Mouse (Mus musculus): ENCODE results near the gene Plce1.
"Not testable (repeated sequence)": the region's sequence is repeated elsewhere in the genome, so short reads cannot be mapped to it uniquely, and the experiment has no call there.

Gene Plce1

DNA sequence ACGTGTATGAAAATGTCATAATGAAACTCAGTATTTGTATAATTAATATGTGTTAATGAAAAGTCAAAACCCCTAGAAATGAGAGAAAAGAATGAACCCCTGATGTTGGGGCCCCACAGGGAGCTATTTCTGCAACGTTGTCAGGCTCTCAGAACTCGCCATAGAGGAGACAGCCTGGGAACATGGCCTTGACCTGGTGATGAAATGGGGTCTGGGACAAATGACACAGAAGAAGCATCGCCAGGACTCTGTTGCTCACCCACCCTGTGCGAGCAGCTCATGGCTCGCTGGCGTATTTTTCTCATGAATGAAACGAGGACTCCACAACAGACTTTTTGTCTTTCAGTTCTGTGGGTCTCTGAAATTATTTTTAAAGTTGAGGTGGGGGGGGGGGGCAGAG, 109.0 kb downstream of the Plce1 start:
- DNase-seq = no peak

DNA sequence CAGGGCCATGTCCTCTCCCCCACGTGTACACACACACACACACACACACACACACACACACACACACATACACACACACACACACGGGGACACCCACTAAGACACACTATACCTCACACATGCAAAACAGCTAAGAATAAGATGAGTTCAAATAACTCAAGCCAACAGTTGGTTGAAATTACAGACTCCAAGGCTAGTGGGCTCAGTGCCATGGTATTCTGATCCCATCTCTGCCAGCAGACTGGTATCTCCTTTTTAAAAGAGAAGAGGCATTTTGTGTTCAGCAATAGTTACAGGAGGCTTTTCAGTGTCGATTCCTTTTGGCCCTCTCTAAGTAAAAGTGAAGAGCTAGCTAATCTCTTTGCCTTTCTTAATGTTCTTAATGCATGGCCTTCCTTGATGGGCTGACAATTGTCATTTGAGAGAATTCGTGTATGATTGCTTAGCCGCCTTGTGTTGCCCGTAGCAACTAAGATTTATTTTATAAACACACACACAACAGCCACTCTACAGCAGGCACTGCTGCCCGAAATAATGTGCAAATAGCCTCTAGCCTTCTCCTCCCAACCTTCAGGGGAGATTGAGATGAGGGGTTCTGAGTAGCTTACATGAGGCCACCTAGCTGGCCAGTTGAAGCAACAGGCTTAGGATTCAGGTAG, 111.8 kb downstream of the Plce1 start:
- DNase-seq = no peak

DNA sequence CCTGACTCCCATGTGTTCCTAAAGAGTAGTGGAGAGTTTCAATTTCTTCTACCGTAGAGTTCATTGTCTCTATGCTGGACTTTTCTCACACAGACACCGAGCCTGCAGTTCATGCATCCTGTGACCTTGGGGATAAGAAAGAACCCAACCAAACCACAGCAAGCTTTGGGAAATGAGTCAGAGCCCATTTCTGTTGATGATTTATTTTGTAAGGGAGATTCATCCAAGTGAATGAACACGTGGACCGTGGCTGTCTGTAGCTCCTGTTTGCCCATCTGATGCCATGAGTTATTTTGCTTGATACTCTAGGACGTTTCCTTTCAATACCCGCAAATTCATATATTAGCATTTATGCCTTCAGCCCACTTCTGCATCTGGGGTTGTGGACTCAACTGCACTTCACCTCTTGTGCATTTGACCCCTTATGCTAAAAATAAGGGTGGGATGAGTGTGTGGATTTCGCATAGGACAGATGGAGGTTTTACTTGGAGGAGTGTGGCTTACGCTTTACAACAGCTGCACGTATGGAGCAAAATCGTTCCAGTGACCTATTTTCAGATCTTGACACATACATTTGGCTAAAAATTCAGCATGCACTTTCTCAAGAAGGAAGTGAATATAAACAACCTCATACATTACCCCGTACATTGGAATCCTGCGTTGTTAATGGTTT, 112.5 kb downstream of the Plce1 start:
- DNase-seq = no peak

DNA sequence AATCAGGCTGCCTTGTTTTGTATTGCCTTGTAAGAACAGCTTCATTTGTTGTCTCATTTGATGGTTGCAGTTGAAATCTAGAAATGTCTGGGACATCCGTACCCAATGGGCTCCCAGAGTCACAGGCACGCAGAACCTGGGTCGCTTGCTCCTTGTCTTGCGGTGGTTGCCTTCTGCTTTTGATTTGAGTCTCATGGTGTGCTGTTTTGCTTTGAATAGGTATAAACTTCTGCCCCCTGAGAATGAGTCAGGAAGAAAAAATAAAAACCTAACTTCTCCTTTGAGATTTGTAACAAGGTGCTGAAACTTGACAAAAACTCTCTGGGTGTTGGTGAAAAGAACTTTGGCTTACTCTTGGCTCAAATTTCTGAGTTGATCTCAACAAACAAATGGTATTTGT, 115.2 kb downstream of the Plce1 start:
- DNase-seq = no peak

DNA sequence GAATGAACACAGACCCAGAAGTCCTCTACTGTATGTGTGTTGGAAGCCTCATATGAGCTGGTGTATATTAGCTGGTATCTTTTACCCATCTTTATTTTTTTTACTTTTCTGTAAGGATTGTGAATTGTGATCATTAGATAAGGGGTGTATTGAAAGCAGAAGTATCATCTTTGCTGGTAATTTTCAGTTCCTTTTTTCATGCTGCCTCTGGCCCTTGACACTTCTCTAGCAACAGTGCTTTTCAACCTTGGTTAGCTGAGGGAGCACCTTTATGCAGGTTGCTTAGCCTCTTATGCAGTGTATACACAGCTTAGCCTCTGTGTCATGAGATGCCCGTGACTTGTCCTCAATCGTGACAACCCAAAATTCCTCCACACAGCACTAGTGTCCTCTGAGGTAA, 116.5 kb downstream of the Plce1 start:
- no peak for DNase-seq

DNA sequence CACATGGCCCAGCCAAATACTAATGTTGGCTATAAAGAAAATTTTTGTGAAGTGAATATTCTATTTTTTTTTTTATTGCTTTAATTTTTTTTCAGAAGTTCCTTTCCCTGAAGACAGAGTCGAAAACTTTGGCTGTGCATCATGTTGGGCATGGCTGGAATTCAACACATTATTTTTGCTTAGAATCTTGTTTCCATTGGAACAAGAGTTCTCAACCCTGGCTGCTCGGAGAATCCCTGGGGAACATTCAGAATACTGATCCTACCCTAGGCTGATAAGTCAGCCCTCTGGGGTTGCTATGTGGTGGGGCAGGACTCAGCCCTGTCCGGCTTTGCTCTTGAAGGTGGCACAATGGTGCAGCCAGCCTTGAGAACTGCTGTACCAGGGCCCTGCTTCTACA, 118.1 kb downstream of the Plce1 start:
- no peak for DNase-seq

DNA sequence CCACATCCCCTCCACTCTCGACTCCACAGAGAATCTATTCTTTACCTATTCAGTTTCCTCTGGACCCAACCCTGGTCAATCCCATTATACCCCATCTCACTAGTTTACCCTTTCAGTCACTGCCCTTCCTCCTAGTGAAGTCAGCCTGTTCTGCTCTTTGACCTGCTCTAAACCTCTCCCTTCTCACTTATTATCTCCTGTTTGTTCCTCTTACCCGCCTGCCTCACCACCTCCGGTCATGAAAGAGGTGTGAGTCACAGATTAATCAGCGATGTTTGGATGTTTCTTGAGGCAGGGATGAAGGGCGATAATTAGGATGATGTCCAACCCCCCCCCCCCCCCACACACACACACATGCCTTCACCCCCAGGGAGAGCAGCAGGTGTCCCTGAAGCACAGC, 120.2 kb downstream of the Plce1 start:
- DNase-seq = no peak

DNA sequence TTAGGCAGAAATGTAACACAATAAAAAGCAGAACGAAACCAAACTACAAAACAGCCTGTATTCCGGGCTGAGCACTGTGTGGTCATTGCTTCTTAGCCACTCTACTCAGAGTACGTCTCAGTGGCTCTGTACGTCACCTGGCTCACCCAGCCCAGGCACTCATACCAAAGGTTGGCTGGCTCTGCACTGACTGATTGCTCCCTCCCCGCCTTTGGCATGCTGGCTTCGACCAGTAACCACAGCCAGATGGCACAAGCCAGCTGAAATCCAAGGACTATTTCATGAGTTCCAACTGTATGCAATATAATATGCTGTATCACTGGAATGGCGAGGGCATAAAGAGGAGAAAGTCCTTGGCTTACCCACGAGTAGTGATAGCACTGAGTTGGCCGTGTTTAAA, 121.9 kb downstream of the Plce1 start:
- no peak for DNase-seq

DNA sequence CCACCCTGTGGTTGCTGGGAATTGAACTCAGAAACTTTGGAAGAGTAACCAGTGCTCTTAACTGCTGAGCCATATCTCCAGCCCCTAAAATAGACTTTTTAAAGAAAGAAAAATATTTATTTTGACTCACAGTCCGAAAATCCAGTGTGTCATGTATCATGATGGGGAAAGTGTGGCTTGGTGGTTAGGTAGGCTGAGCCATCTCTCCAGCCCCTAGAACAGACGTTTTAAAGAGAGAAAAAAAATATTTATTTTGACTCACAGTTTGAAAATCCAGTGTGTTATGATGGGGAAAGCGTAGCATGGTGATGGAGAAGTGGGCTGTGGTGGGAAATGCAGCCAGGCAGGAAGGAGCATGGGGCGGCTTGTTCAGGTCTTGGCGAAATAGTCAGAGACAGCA, 126.3 kb downstream of the Plce1 start:
- no peak for DNase-seq

DNA sequence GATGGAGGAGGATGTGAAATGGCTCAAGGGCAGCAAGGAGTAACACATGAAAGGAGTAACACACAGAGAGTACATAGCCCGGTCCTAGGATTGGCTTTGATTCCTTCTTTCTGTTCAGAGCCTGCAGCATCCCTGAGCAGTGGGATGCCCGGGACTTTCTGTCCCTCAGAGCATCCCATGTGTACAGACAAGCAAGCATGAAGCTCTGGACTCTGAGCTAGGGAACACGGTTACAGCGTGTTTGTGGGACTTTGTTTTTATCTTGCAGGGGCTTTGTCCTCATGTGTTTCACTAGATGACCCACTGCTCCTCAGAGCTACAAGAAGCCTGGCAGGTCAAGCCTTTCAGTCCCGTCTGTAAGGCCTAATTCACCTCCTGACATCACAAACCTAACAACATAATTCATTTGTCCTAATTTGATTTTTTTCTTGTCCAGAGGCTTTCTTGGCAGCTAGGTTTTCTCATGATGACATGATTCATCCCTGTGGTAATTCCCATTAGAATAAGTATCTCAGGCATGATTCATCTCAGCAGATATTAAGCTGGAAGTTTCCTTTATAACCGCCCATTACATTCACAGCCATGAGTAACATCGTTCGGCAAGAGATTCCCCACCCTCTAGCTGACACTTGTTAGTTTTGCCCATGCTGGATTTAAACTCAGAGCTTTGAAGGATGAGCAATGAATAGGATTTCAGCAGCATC, 128.2 kb downstream of the Plce1 start:
- DNase-seq = no peak

DNA sequence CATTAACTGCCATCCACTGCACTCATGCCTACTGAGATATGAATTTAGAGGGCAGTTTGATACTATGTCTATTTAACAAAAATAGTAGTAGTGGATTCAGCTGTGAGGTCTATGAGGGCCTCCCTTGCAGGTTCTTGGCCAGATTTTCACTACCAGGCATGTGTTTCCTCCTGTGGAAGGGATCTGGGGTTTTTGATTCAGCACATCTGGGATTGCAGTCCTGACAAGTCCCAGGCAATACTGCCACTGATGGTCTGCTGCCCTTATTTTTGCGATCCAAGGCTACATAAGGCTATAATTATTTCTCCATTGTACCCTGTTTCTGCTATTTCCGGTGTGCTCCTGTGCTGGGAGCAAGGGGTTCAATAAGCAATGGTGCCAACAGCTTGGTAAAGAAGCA, 129.4 kb downstream of the Plce1 start:
- DNase-seq = no peak

DNA sequence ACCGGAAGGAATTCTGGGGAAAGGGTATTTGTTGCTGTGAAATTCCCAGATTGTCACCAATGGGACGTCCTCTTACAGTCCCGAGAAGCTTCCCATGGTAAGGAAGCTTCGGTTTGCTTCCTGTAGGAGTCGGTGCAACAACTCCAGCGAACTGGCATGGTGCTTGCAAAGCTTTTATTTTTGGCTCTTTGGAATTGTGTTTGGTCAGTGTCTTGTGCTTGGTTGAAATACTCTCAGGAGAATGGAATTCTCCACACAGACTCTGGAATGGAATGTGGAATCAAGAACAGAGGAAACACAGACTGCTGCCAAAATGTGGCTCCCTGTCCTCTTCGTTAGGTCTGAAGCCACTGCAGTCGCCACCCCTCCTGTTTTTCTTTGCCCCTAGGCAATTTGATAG, 129.9 kb downstream of the Plce1 start:
- DNase-seq = no peak

DNA sequence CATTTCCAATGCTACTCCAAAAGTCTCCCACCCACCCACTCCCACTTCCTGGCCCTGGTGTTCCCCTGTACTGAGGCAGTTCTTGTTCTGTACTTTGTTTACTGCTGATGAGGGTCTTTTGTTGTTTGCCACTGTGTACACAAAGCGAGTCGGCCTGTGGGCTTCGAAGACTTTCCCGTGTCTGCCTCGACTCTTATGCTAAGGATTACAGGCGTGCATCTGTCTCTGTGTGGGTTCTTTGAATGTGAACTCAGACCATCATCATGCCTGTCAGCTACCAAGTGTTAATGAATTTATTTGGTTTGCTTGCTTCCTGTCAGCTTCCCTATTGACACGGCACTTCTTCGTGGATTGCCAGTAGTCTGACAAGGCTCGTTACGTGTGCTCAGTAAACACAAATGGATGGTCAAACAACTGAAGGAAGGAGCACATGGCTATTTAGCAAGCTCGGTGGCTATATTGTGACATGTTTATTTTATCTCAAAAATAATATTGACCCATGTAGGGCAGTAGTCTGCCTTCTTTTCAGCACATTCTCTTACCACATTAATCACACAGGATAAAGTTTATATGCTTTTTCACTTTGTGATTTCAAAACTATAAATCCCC, 133.3 kb downstream of the Plce1 start:
- DNase-seq = no peak

DNA sequence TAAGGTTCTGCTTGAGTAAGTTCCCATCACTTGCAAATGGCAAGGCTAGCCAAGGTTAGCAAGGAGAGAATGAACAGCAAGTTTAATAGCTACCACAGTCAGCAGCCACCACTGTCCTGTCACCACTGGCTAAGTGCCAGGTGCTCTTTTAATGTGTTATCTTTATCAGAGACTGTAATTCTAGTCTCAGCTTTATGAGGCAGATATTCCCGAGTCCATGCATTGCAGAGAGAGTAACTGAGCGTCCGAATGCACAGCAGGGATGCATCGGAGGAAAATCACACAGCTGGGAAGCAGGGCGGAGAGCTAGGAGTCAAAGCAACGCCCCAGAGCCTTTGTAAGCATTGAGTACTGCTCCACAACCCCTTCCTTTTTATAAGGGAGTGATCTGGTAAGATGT, 134.4 kb downstream of the Plce1 start:
- no peak for DNase-seq

DNA sequence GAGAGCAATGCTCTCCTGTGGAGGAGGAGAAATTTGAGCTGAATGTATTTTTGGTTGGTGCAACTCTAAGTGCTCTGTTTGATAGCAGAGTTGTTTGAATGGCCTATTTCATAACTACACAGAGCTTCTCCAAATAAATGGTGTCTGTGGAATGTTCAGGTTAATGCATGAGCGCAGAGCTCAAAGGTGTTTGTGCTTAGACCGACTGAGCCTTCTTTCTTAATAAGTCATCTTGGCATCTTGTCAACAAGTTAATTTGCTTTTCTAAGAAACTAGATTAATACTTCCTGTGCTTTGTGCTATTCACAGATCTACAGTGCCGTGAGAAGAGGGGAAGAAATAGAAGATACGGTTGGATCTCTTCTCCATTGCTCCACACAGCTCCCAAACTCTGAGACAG, 139.2 kb downstream of the Plce1 start:
- DNase-seq = no peak

DNA sequence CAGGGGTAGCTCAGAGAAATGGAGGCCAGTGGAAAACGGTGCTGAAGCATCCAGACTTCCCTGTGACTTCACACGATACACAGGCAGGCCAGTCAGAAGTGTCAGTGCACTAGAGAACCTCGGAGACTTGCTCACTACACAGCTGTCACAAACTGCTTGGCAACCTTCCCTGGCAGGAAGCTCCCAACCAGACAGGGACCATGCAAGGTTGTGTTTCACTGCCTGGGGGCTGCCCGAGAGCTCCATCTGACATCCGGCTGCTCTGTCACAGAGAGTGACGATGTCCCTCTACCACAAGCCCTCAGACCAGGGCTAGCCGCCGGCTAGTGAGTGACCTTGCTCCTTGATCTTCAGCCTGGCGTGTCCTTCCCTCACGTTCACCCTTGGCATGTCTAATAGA, 140.6 kb downstream of the Plce1 start:
- DNase-seq = no peak

DNA sequence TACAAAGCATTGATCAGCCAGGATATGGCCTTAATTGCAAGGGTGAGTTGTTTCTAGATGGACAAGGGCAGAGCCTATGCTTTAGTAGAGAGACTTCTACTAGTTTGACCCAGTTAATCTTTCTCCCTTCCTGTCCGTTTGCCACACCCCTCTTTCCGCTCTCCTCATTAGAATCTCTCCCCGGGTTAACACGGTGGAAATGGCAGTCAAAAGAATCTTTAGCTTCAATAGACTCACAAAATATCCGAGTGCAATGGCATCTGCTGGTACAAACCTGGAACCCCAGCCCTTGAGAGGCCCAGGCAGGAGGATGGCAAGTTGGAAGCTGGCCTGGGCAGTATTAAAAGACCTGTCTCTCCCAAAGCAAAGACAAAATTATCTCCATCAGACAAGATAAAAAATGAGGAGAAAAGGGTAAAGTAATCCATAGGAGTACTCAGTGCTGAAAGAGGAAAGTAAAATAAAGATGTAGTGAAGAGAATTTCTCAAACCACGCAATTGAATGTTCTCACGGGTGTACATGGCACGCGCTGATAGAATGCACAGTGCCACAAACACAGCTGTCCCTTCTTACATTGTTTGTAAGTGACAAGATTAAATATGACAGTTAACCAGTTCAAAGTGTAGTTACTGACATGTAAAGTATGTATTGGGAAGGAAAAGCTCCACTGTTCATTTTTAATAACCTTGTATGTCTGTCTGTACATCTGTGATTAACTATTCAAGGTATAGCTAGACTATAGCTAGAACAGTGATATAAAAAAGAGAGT, 145.5 kb downstream of the Plce1 start:
- DNase-seq = no peak

DNA sequence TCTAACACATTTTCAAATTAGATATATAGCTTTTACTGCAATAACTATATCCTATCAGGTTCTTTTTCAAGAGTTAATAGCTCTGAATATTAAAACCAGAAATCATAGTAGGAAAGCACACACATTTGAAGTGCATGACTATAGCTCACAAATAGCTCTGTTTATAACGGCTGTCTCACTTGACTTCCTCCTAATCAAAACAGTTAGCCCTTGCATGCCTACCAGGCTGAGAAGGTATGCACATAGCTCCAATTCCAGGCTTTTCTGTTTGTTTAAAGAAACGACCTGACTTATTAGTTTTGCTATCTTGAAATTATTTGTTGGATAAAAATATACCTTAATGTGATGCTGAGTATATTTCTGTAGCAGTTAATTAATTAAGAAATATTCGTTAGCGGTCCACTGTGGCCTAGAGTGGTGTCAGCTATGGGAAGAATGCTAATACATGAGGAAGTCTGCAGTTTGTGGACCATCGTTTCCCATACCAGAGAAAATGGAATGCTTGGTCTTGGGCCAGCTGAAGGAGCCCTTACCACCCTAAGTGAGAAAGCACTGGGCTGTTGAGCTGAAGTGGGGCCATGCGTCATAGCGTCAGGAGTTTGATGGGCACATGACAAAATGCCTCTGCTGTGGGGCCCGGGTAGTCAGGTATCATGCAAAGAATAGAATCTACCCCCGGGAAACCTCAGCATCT, 146.3 kb downstream of the Plce1 start:
- DNase-seq = no peak

DNA sequence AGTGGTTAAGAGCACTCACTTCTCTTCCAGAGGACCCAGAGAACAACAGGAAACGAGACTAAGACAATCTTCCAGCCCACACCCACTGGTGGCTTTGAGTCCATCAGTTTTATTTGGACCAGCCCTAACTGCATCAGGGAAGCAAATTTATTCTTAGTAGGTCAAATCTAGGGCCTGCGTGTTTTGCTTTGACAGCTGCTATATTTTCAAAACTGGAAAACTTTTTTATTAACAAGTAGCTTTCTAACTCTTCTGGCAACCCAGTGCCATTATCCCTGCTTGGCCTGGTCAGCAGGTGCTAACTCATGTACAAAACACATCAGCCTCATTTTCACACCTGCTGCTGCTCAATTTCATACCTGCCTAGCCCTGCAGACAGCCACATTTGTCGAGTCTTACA, 151.3 kb downstream of the Plce1 start:
- DNase-seq = no peak

DNA sequence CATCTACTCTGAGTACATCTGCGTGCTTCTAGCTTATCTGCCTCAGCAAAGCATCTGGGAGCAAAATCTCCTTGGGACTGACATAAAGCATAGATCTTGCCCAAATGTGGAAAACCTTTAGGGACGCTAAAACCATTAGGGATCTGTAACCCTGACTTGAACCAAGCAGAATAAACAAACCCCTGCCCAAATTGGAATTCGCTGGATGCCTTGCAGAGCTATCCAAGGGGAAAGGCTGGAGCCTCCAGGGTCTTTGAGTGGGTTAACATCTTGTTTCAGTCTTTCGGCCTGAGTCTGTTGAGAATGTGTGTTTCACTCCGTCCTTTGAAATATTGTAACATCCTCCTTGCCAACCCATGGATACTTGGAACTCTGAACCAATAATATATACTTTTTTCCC, 152.4 kb downstream of the Plce1 start:
- DNase-seq = peak; percentile 41

DNA sequence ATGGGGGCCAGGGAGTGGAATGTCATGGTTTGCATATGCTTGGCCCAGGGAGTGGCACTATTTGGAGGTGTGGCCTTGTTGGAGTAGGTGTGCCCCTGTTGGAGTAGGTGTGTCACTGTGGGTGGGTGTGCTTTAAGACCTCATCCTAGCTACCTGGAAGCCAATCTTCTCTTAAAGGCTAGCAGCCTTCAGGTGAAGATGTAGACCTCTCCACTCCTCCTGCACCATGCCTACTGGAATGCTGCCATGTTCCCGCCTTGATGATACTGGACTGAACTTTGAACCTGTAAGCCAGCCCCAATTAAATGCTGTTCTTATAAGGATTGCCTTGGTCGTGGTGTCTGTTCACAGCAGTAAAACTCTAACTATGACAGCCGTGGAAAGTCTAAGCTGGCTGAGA, 158.1 kb downstream of the Plce1 start:
- no peak for DNase-seq

DNA sequence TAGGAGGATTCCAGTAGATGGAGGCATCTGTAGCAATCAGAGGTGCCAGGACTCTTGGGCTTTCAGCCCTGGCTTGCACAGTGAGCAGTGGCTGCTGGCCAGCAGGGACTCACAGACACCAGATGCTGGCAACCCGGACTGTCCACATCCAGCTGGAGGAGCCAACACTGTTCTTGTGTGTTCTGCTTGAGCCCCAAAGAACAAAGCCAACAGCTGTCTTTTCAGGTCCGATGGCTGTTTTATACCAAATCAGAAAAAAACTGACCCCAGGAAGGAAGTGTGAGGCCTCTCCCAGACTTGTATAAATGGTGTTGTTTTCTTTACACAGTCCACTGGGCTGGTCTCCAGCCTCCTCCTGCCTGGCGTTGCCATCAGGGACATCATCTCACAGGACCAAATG, 158.9 kb downstream of the Plce1 start:
- no peak for DNase-seq

DNA sequence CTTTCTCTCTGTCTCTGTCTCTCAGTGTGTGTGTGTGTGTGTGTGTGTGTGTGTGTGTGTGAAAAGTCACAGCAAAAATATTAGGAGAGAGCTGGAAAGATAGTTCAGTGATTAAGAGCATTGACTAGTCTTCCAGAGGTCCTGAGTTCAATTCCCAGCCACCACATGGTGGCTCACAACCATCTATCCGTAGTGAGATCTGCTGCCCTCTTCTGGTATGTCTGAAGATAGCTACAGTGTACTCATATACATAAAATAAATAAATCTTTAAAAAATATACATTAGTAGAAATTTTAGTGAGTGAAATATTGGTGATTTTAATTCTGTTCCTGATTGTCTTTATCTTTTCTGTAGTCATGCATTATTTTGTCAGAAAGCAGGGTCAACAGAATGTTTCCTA, 161.6 kb downstream of the Plce1 start:
- not testable (repeated sequence) for DNase-seq
